Mouse (Mus musculus) B cell, adult 2 months (primary cell): ENCODE results near the gene Gm1553.

Source experiments
- DNase-seq, 2 experiments: peaks; one replicate each; pipeline ENCODE4 v3.0.0; 2022

Gene Gm1553

DNA sequence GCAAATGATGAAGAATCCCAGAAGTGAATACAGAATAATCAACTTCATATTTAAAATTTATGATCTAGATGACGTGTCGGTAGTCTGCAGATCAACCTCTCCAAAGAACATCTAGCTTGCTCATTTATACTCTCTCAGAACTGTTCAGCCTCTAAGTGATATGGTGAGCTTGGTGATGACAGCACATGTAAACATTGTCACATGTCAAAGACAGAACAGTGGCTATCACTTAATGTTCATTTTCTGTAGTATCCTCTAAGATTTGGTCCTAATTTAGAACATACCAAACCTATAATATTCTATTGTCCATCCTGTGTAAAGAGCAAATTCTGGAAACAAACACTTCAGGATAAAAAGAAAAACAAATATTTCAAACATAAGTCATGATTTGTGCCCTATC lies at the start of gene Gm1553:
Gene Gm1553, minus strand, starts transcription at position 101 of the 400 bp plus-strand sequence.
- DNase-seq = no peak
